Mouse (Mus musculus): Measurements from ENCODE around the gene Pde4dip. TPM values are rescaled to one million over a fixed set of nuclear protein-coding genes. Genes with fewer than 3 reads are reported as not detected.

The Pde4dip gene
- total RNA-seq, 2 experiments from 2014 or later, result 1,706 to 1,771 TPM

- no peak for DNase-seq
- intact Hi-C loops (cut with DNase I), result no loop called here
Observed at GRCm38 (mm10) chr3:97854575-97855384, 33.7 kb downstream of the Pde4dip start.

GRCm38 (mm10) chr3:97851803-97852202, 36.7 kb downstream of the Pde4dip start:
- intact Hi-C loops (cut with DNase I), result no loop called here
- no peak for DNase-seq

GRCm38 (mm10) chr3:97847626-97848025, 40.9 kb downstream of the Pde4dip start:
- intact Hi-C loops (cut with DNase I), result no loop called here

GRCm38 (mm10) chr3:97846448-97846847, 42.1 kb downstream of the Pde4dip start:
- no peak for DNase-seq
- intact Hi-C loops (cut with DNase I), result no loop called here

More at GRCm38 (mm10) chr3:97847626-97848025, 40.9 kb downstream of the Pde4dip start:
- no peak for DNase-seq

GRCm38 (mm10) chr3:97844821-97845201, 43.7 kb downstream of the Pde4dip start:
- intact Hi-C loops (cut with DNase I), result loop anchor here (5.0 kb wide), 1 partner anchor 32 kb away; no protein-coding TSS in a partner anchor
- DNase-seq, result no peak

- intact Hi-C loops (cut with DNase I), result loop anchor here (5.0 kb wide), 1 partner anchor 33 kb away; no protein-coding TSS in a partner anchor
- no peak for DNase-seq
Observed at GRCm38 (mm10) chr3:97844163-97844820, 44.2 kb downstream of the Pde4dip start.

- no peak for DNase-seq
- intact Hi-C loops (cut with DNase I), result loop anchor here (5.0 kb wide), 1 partner anchor 35 kb away; no protein-coding TSS in a partner anchor
Observed at GRCm38 (mm10) chr3:97842641-97843040, 45.9 kb downstream of the Pde4dip start.

GRCm38 (mm10) chr3:97840439-97840838, 48.1 kb downstream of the Pde4dip start:
- DNase-seq, result no peak
- intact Hi-C loops (cut with DNase I), result loop anchor here (5.0 kb wide), 1 partner anchor 37 kb away; no protein-coding TSS in a partner anchor

GRCm38 (mm10) chr3:97835888-97836287, 52.6 kb downstream of the Pde4dip start:
- intact Hi-C loops (cut with DNase I), result no loop called here
- no peak for DNase-seq

- intact Hi-C loops (cut with DNase I), result no loop called here
- DNase-seq, result no peak
Observed at GRCm38 (mm10) chr3:97834625-97835024, 53.9 kb downstream of the Pde4dip start.

GRCm38 (mm10) chr3:97831564-97832320, 56.8 kb downstream of the Pde4dip start:
- intact Hi-C loops (cut with DNase I), result no loop called here
- no peak for DNase-seq

GRCm38 (mm10) chr3:97830622-97831021, 57.9 kb downstream of the Pde4dip start:
- no peak for DNase-seq
- intact Hi-C loops (cut with DNase I), result no loop called here

- intact Hi-C loops (cut with DNase I), result no loop called here
- no peak for DNase-seq
Observed at GRCm38 (mm10) chr3:97830122-97830521, 58.4 kb downstream of the Pde4dip start.

GRCm38 (mm10) chr3:97828286-97828685, 60.2 kb downstream of the Pde4dip start:
- no peak for DNase-seq
- intact Hi-C loops (cut with DNase I), result loop anchor here (5.0 kb wide), 1 partner anchor 36 kb away; no protein-coding TSS in a partner anchor

GRCm38 (mm10) chr3:97825246-97825645, 63.3 kb downstream of the Pde4dip start:
- intact Hi-C loops (cut with DNase I), result loop anchor here (5.0 kb wide), 1 partner anchor 33 kb away; no protein-coding TSS in a partner anchor
- DNase-seq, result no peak

GRCm38 (mm10) chr3:97824744-97825143, 63.8 kb downstream of the Pde4dip start:
- intact Hi-C loops (cut with DNase I), result loop anchor here (5.0 kb wide), 2 partner anchors 32 to 43 kb away; no protein-coding TSS in a partner anchor
- DNase-seq, result peak; percentile 23 to 34

GRCm38 (mm10) chr3:97824011-97824711, 64.3 kb downstream of the Pde4dip start:
- peak; percentile 52 to 60 for DNase-seq
- intact Hi-C loops (cut with DNase I), result loop anchor here (5.0 kb wide), 1 partner anchor 43 kb away; no protein-coding TSS in a partner anchor

- intact Hi-C loops (cut with DNase I), result loop anchor here (5.0 kb wide), 1 partner anchor 44 kb away; no protein-coding TSS in a partner anchor
Observed at GRCm38 (mm10) chr3:97823438-97823837, 65.1 kb downstream of the Pde4dip start.

GRCm38 (mm10) chr3:97819050-97819449, 69.5 kb downstream of the Pde4dip start:
- DNase-seq, result no peak
- intact Hi-C loops (cut with DNase I), result no loop called here

More at GRCm38 (mm10) chr3:97823438-97823837, 65.1 kb downstream of the Pde4dip start:
- DNase-seq, result no peak
